Mouse (Mus musculus) C2C12 (cell line): ENCODE measurements around the gene Gm10337.

Experiments used
- CTCF ChIP-seq: IDR thresholded peaks from one replicate; pipeline ENCODE4 v1.5.1; 2011; ENCODE audit not compliant: control insufficient read depth, insufficient read depth, insufficient read length
- MAX ChIP-seq: IDR thresholded peaks from one replicate; pipeline ENCODE4 v1.6.1; 2011; ENCODE audit warnings: mild to moderate bottlenecking, control low read depth

DNA sequence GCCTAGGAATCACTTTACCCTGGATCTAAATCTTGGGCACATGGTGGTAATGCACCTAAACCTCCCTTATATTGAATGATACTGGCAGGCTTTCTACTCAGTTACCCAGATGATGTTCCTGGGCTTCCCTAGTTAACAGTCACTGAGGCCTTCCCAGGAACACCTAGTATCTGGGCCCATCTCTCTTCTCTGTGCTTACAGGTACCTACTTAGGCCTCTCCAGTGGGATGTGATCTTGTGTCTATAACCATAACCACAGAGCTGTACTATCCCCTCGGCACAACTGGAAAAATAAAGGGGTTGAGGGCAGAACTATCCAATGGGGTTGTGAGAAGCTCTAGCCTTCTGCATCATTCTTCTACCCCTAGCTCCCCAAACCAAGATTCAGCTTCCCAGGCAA is 3.3 kb downstream of the Gm10337 start:
- TF ChIP-seq CTCF (no peak), MAX (no peak)
